Mouse (Mus musculus): Measurements from ENCODE around the gene Myocos. TPM values are rescaled to one million over a fixed set of nuclear protein-coding genes. Genes with fewer than 3 reads are reported as not detected.

Myocos gene
- polyA plus RNA-seq, 1 experiment from 2014 or later = not detected

- H3K9me3 ChIP-seq = no peaks in the 10 kb centered on the region
- no peak overlapping the region for H3K4me3 ChIP-seq (replicated peaks)
- ATAC-seq (ENCODE audit: insufficient read depth, low FRiP score, low read depth) = no peak
- H3K27me3 ChIP-seq (replicated peaks) = no peaks in the 10 kb centered on the region
- no peaks in the 10 kb centered on the region for H3K4me1 ChIP-seq
- H3K9ac ChIP-seq = no peak overlapping the region
- WGBS = 40% methylated on average over 9 of the region's 9 CpGs
- no peak overlapping the region for H3K4me2 ChIP-seq
- no peak overlapping the region for H3K27ac ChIP-seq
- no peaks in the 10 kb centered on the region for H3K36me3 ChIP-seq
These were observed 48.3 kb downstream of the Myocos start for GRCm38 (mm10) chr1:162609633-162610250.

GRCm38 (mm10) chr1:162608127-162608526 is 49.9 kb downstream of the Myocos start:
- Histone ChIP-seq H3K9ac (no peak overlapping the region), H3K4me2 (no peak overlapping the region), H3K36me3 (no peaks in the 10 kb centered on the region), H3K27ac (no peak overlapping the region), H3K4me1 (no peaks in the 10 kb centered on the region), H3K9me3 (no peaks in the 10 kb centered on the region), H3K27me3 (replicated peaks) (no peaks in the 10 kb centered on the region), H3K4me3 (replicated peaks) (no peak overlapping the region)
- 25% methylated on average over 1 of the region's 1 CpGs for WGBS
- no peak for ATAC-seq (ENCODE audit: insufficient read depth, low FRiP score, low read depth)

GRCm38 (mm10) chr1:162601288-162601687 is 56.7 kb downstream of the Myocos start:
- Histone ChIP-seq H3K4me1 (no peaks in the 10 kb centered on the region), H3K27ac (no peak overlapping the region), H3K9me3 (no peaks in the 10 kb centered on the region), H3K27me3 (replicated peaks) (no peaks in the 10 kb centered on the region), H3K36me3 (peaks cover 5% of the 10 kb centered on the region; the same call in 1 of the 2 replicates), H3K4me2 (no peak overlapping the region), H3K9ac (no peak overlapping the region), H3K4me3 (replicated peaks) (no peak overlapping the region)
- ATAC-seq (ENCODE audit: insufficient read depth, low FRiP score, low read depth) = no peak
- WGBS = 66% methylated on average over 4 of the region's 4 CpGs

GRCm38 (mm10) chr1:162599617-162600016 is 58.4 kb downstream of the Myocos start:
- Histone ChIP-seq H3K4me3 (replicated peaks) (no peak overlapping the region), H3K36me3 (peaks cover 5% of the 10 kb centered on the region; the same call in 1 of the 2 replicates), H3K9me3 (no peaks in the 10 kb centered on the region), H3K4me2 (no peak overlapping the region), H3K27ac (no peak overlapping the region), H3K9ac (no peak overlapping the region), H3K4me1 (no peaks in the 10 kb centered on the region), H3K27me3 (replicated peaks) (no peaks in the 10 kb centered on the region)
- 89% methylated on average over 5 of the region's 5 CpGs for WGBS
- no peak for ATAC-seq (ENCODE audit: insufficient read depth, low FRiP score, low read depth)

GRCm38 (mm10) chr1:162597379-162598102 is 60.5 kb downstream of the Myocos start:
- Histone ChIP-seq H3K9me3 (no peaks in the 10 kb centered on the region), H3K27ac (no peak overlapping the region), H3K27me3 (replicated peaks) (no peaks in the 10 kb centered on the region), H3K4me3 (replicated peaks) (no peak overlapping the region), H3K4me1 (no peaks in the 10 kb centered on the region), H3K4me2 (no peak overlapping the region), H3K36me3 (peaks cover 5% of the 10 kb centered on the region; the same call in 1 of the 2 replicates), H3K9ac (no peak overlapping the region)
- no peak for ATAC-seq (ENCODE audit: insufficient read depth, low FRiP score, low read depth)
- 56% methylated on average over 3 of the region's 3 CpGs for WGBS

Small RNA genes lying within 50 kb of the gene (microRNA-seq; reads per million reads assigned to microRNA genes)
- not detected for gene Gm27616

Other genes starting within 250 kb of the Myocos start
- gene Dnm3, start 180.2 kb downstream of the Myocos start, polyA plus RNA-seq (2015; fragmentation: Nextera tagmentation; extraction: Ambion mirVana) = 6.0 and 6.3 TPM in 2 replicates
- gene Mettl13, start 109.7 kb downstream of the Myocos start, polyA plus RNA-seq (2015; fragmentation: Nextera tagmentation; extraction: Ambion mirVana) = 20.3 and 21.0 TPM in 2 replicates
- gene Vamp4, start 87.7 kb downstream of the Myocos start, polyA plus RNA-seq (2015; fragmentation: Nextera tagmentation; extraction: Ambion mirVana) = 53.1 and 53.7 TPM in 2 replicates
- gene Myoc, start 19.1 kb downstream of the Myocos start, polyA plus RNA-seq (2015; fragmentation: Nextera tagmentation; extraction: Ambion mirVana) = 0.06 TPM in 1 of 2 replicates, not detected in the other
- 125 and 144 TPM in 2 replicates for gene Prrc2c, start 82.3 kb upstream of the Myocos start, polyA plus RNA-seq (2015; fragmentation: Nextera tagmentation; extraction: Ambion mirVana)
- 1.3 and 2.8 TPM in 2 replicates for gene Fmo4, start 155.8 kb upstream of the Myocos start, polyA plus RNA-seq (2015; fragmentation: Nextera tagmentation; extraction: Ambion mirVana)
- gene Fmo1, start 208.4 kb upstream of the Myocos start, polyA plus RNA-seq (2015; fragmentation: Nextera tagmentation; extraction: Ambion mirVana) = 13.6 and 16.4 TPM in 2 replicates
- gene Fmo2, start 240.5 kb upstream of the Myocos start, polyA plus RNA-seq (2015; fragmentation: Nextera tagmentation; extraction: Ambion mirVana) = 5.9 and 7.4 TPM in 2 replicates